Mouse (Mus musculus) embryonic facial prominence, embryonic 12.5 days (tissue): ENCODE measurements around the gene Hras. TPM values are rescaled to one million over a fixed set of nuclear protein-coding genes. Genes with fewer than 3 reads are reported as not detected.

Experiments
- ATAC-seq: fragments of 200-750 bp; cut with Nextera tagmentation; 2 replicates; pipeline ENCODE4 v1.8.0; 2017; ENCODE audit not compliant: insufficient number of reproducible peaks, insufficient read depth, low FRiP score, low TSS enrichment
- H3K27ac ChIP-seq: fragments of 300-500 bp; sonication (generic); 2 replicates; pipeline ENCODE4 v1.5.1; 2016; ENCODE audit warnings: mild to moderate bottlenecking
- H3K27me3 ChIP-seq: fragments of 300-500 bp; sonication (generic); 2 replicates; pipeline ENCODE4 v1.6.1; 2016; ENCODE audit warnings: mild to moderate bottlenecking, moderate library complexity
- H3K36me3 ChIP-seq: fragments of 300-500 bp; sonication (generic); 2 replicates; pipeline ENCODE4 v1.6.1; 2016; ENCODE audit warnings: mild to moderate bottlenecking
- H3K4me1 ChIP-seq: fragments of 300-500 bp; sonication (generic); 2 replicates; pipeline ENCODE4 v1.6.1; 2016
- H3K4me2 ChIP-seq: fragments of 300-500 bp; sonication (generic); replicated peaks from 2 replicates; pipeline ENCODE4 v1.6.1; 2016; ENCODE audit warnings: mild to moderate bottlenecking, moderate library complexity
- H3K4me3 ChIP-seq: fragments of 300-500 bp; sonication (generic); 2 replicates; pipeline ENCODE4 v1.5.1; 2016; ENCODE audit warnings: mild to moderate bottlenecking
- H3K9ac ChIP-seq: fragments of 300-500 bp; sonication (generic); 2 replicates; pipeline ENCODE4 v1.6.1; 2016; ENCODE audit warnings: mild to moderate bottlenecking, moderate library complexity
- H3K9me3 ChIP-seq: fragments of 300-500 bp; sonication (generic); 2 replicates; pipeline ENCODE4 v1.6.1; 2016; ENCODE audit warnings: mild to moderate bottlenecking, moderate library complexity
- WGBS: fragments of 180-500 bp; shearing (Covaris S2); methylation state at CpG from one replicate; pipeline ENCODE4 v1.1.7; 2016; 5-methylcytosine and 5-hydroxymethylcytosine counted together
- polyA plus RNA-seq: library from polyadenylated mRNA; unstranded; fragments of >200 nt; fragmentation: Nextera tagmentation; extraction: Ambion mirVana; gene quantifications from 2 replicates; pipeline ENCODE4 v1.2.1, GENCODE M21; 2016

Gene Hras
- polyA plus RNA-seq, 1 experiment from 2014 or later: 91.0 TPM

DNA sequence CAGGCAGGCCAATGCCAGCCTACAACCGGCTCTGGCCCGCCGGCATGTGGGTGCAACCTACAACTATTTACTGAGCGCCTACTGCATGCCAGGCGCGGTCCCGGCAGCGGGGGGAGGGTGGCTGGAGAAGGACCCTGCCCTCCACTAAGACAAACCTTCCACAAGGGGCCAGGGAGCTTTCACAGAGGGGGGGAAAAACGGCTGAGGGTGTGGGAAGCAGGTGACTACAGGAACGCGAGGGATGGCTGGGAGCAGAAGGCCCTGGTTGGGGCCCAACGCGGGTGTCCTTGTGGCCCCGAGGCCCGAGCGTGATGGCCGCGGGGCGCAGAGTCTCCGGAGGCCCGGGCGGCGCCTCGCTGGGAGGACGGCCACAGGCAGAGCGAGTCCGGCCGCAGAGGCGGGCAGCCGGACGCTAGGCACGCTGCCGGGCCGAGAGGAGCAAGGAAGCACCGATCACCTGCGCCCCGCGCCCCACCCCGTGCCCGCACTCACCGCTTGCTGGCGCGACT is 403 bp downstream of the Hras start:
- ATAC-seq: no peak; the same call in 1 of the 2 replicates
- no peaks in the 10 kb centered on the region for H3K9me3 ChIP-seq
- peaks cover 21% of the 10 kb centered on the region for H3K4me1 ChIP-seq
- peak overlapping the region; percentile 89 for H3K4me3 ChIP-seq
- peak overlapping the region; percentile 92 for H3K9ac ChIP-seq
- H3K4me2 ChIP-seq: peak overlapping the region; percentile 95
- peaks cover 33% of the 10 kb centered on the region for H3K36me3 ChIP-seq
- under 1% methylated on average over 35 of the region's 43 CpGs for WGBS
- H3K27ac ChIP-seq: peak overlapping the region; percentile 86
- H3K27me3 ChIP-seq: no peaks in the 10 kb centered on the region

DNA sequence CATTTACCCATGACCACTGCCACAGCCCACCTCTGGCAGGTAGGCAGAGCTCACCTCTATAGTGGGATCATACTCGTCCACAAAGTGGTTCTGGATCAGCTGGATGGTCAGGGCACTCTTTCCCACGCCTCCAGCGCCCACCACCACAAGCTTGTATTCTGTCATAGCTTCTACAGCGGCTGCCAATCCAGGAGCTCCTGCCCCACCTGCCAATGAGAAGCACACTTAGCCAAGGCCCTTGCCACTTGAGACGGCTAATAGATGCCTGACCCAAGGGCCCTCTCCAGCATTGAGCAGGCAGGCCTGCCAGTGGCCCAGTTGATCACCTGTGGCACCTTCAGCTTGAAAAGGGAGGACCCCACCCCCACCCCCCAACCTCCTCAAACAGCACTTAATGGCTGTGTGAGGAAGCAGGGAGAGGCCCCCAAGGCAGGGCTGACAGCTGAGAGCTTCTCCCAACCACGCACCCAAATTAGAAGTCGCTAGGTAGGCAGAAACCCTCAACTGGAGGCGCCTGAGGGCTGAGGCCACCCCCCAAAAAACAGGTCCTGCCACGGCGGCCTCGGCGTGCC is 943 bp downstream of the Hras start:
- H3K27me3 ChIP-seq: no peaks in the 10 kb centered on the region
- H3K4me1 ChIP-seq: peaks cover 21% of the 10 kb centered on the region
- WGBS: 27% methylated on average over 12 of the region's 12 CpGs
- H3K9me3 ChIP-seq: no peaks in the 10 kb centered on the region
- ATAC-seq: no peak
- H3K27ac ChIP-seq: peak overlapping the region; percentile 86
- peak overlapping the region; percentile 95 for H3K4me2 ChIP-seq
- H3K9ac ChIP-seq: peak overlapping the region; percentile 92
- H3K4me3 ChIP-seq: peak overlapping the region; percentile 89
- H3K36me3 ChIP-seq: peaks cover 33% of the 10 kb centered on the region

DNA sequence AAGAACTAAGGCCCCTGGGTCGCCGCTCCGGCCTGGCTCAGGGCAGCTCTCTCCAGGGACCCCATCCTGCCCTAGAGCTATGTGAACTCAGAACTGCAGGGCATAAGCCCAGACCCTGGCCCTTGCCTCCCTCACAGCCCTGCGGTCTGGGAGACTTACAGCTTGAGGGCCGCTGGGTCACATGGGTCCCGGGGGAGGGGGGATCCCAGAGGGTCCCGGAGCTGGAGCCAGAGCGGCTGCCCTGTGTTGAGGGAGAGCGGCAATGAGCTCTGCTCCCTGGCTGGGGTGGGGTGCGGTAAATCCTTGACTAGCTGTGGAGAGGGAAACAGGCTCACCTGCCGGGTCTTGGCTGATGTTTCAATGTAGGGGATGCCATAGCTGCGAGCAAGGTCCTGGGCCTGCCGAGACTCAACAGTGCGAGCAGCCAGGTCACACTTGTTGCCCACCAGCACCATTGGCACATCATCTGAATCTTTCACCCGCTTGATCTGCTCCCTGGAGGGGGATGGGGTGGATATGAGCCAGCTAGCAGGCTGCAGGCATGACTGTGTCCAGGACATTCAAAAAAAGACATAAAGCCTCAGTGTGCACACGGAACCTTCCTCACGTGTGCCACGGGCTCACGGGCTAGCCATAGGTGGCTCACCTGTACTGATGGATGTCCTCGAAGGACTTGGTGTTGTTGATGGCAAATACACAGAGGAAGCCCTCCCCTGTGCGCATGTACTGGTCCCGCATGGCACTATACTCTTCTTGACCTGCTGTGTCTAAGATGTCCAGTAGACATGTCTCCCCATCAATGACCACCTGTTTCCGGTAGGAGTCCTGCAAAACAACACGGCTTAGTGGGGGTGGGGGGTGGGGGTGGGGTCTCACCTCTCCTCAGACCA is 1.8 kb downstream of the Hras start:
- ATAC-seq: no peak
- 89% methylated on average over 24 of the region's 24 CpGs for WGBS
- peaks cover 33% of the 10 kb centered on the region for H3K36me3 ChIP-seq
- peak overlapping the region; percentile 95; the same call in 1 of the 2 replicates for H3K4me2 ChIP-seq
- no peaks in the 10 kb centered on the region for H3K27me3 ChIP-seq
- no peak overlapping the region for H3K27ac ChIP-seq
- peaks cover 21% of the 10 kb centered on the region for H3K4me1 ChIP-seq
- peak overlapping the region; percentile 89; the same call in 1 of the 2 replicates for H3K4me3 ChIP-seq
- H3K9ac ChIP-seq: no peak overlapping the region
- H3K9me3 ChIP-seq: no peaks in the 10 kb centered on the region

DNA sequence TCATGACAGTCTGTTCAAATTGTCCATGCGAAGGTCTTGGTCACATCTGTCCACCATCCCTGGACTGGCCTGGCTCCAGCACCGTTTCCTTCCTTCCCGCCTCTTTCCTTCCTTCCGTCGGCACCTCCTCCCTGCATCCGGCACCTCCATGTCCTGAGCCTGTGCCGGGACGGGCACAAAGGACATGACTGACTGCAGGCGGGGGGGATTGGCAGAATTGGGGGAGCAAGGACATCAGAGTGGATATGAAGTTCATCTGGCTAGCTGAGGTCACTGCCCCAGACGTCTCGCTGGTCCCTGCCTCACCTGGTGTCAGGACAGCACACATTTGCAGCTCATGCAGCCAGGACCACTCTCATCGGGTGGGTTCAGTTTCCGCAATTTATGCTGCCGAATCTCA is 2.8 kb downstream of the Hras start:
- peaks cover 33% of the 10 kb centered on the region for H3K36me3 ChIP-seq
- 89% methylated on average over 14 of the region's 14 CpGs for WGBS
- no peak for ATAC-seq
- H3K4me1 ChIP-seq: peaks cover 21% of the 10 kb centered on the region
- no peak overlapping the region for H3K9ac ChIP-seq
- no peak overlapping the region for H3K4me2 ChIP-seq
- H3K27ac ChIP-seq: no peak overlapping the region
- H3K27me3 ChIP-seq: no peaks in the 10 kb centered on the region
- H3K9me3 ChIP-seq: no peaks in the 10 kb centered on the region
- no peak overlapping the region for H3K4me3 ChIP-seq

DNA sequence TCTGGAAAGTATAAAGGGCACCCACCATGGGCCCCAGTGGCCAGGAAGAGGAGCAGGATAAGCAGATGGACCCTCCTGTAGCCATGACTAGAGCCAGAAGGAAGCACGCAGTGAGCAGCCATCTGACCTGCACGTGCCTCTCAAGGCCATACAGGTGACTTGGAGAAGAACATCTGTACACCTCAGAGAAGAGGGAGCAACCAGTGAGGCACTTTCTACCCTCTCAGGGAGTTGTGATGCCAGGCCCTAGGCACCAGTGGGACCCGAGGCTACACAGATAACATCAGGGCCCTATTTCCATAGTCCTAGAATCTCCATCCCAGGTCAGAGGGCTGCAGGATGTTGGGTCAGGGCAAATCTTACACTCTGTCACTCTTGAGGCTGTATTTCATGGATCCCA is 3.6 kb downstream of the Hras start:
- Histone ChIP-seq H3K27ac (no peak overlapping the region), H3K4me2 (no peak overlapping the region), H3K4me3 (no peak overlapping the region), H3K27me3 (no peaks in the 10 kb centered on the region), H3K9me3 (no peaks in the 10 kb centered on the region), H3K9ac (no peak overlapping the region), H3K4me1 (peaks cover 15% of the 10 kb centered on the region), H3K36me3 (peaks cover 33% of the 10 kb centered on the region)
- ATAC-seq: no peak
- WGBS: 86% methylated on average over 3 of the region's 3 CpGs

DNA sequence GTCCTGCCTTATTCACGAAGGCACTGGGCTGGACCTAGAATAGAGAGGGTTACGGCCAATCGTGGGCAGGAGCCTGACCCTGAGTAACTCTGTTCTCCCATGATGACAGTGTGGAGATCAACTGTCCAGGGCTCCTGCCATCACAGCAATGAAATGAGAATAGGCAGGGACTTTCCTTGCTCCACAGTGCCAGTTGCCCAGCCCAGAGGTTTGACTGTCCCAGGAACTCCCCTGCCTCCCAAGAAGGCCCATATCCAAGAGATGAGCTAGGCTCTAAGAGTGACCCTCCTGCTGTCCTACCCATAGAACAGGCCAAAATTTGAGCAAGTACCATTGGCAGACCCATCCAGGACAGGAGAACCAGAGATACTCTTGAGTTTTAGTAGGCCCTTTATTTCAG is 5.1 kb downstream of the Hras start:
- Histone ChIP-seq H3K9me3 (no peaks in the 10 kb centered on the region), H3K27me3 (no peaks in the 10 kb centered on the region), H3K36me3 (peaks cover 33% of the 10 kb centered on the region), H3K9ac (no peak overlapping the region), H3K27ac (no peak overlapping the region), H3K4me2 (no peak overlapping the region), H3K4me3 (no peak overlapping the region), H3K4me1 (peaks cover 13% of the 10 kb centered on the region)
- no peak for ATAC-seq
- WGBS: 96% methylated on average over 3 of the region's 3 CpGs

DNA sequence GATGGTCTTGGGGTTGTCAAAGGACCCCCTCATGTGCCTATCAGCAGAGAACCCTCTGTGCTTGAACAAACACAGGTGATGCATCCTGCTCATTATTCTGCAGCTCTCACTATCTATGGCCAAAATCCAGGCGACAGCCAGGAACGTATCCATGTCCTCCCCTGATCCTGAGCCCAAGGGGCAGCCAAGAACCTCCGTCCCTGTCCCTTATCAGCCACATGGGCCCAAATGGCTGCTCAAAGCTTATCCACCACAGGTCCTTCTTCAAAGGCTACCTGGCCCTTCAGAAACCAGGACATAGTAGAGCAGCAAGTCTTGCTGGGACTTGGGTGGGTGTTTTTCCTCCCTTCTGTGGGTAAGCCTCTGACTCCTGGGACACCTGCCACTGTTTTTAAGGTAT is 5.6 kb downstream of the Hras start:
- Histone ChIP-seq H3K4me2 (no peak overlapping the region), H3K36me3 (peaks cover 33% of the 10 kb centered on the region), H3K4me1 (peaks cover 12% of the 10 kb centered on the region), H3K9me3 (no peaks in the 10 kb centered on the region), H3K4me3 (no peak overlapping the region), H3K27ac (no peak overlapping the region), H3K27me3 (no peaks in the 10 kb centered on the region), H3K9ac (no peak overlapping the region)
- no peak for ATAC-seq
- WGBS: 81% methylated on average over 3 of the region's 3 CpGs

DNA sequence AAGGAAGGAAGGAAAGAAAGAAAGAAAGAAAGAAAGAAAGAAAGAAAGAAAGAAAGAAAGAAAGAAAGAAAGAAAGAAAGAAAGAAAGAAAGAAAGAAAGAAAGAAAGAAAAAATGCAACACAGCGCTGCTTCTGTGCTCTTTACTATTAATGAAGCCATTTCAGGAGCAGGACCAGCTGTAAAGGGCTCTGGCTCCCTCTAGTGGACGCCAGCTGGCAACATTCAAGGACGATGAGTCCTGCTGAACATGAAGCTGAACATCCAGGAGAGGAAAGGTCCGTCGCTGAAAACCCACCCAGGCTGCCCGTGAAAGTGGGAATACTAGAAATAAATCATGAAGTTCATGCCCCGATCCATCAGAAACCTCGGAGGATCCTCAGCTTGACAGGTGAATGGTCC is 17.6 kb downstream of the Hras start:
- WGBS: 4% methylated on average over 8 of the region's 8 CpGs
- Histone ChIP-seq H3K36me3 (no peaks in the 10 kb centered on the region), H3K4me2 (0 out of 2 replicates have a peak overlapping the region, but pooled peaks have one; percentile 13), H3K4me1 (peaks cover 6% of the 10 kb centered on the region), H3K4me3 (no peak overlapping the region), H3K27me3 (no peaks in the 10 kb centered on the region), H3K27ac (no peak overlapping the region), H3K9ac (no peak overlapping the region), H3K9me3 (no peaks in the 10 kb centered on the region)
- no peak for ATAC-seq

DNA sequence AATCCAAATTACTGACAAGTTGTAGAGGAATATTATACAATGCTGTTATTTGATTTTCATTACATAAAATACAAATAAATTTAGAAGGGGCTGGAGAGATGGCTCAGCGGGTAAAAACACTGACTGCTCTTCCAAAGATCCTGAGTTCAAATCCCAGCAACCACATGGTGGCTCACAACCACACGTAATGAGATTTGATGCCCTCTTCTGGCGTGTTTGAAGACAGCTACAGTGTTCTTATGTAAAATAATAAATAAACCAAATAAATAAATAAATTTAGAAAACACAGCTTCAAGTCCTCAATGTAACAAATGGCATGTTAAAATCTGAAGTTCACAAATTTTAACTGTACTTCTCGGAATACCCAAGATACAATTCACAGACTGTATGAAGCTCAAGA is 18.7 kb downstream of the Hras start:
- ATAC-seq: no peak
- H3K27ac ChIP-seq: no peak overlapping the region

DNA sequence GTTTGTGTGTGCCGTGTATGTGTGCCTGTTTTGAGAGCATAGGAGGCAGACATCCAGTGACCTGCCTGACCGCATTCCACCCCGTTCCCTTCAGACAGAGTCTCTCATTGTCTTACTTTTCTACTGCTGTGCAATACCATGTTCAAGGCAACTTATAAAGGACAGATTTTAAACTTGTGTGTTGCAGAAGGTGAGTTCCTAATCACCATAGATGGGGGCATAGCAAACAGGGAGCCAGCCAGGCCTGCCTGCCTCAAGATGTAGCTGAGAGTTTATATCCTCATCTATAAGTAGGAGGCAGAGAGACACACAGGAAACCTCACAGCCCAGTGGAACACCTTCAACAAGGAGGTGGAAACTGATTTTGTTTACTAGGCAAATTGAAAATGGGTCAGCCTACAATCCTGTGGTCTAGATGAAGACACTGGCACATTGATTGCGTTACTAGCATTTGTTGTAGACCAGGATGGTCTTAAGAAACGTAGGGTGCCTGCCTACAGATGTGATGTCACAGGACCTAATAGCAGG is 20.4 kb downstream of the Hras start:
- Histone ChIP-seq H3K4me3 (peak overlapping the region; percentile 55), H3K9ac (peak overlapping the region; percentile 61; the same call in 1 of the 2 replicates), H3K27ac (peak overlapping the region; percentile 86), H3K36me3 (no peaks in the 10 kb centered on the region), H3K4me2 (peak overlapping the region; percentile 53), H3K4me1 (peaks cover 11% of the 10 kb centered on the region), H3K9me3 (no peaks in the 10 kb centered on the region), H3K27me3 (no peaks in the 10 kb centered on the region)
- WGBS: 89% methylated on average over 5 of the region's 5 CpGs
- ATAC-seq: no peak

More for the DNA sequence above, 18.7 kb downstream of the Hras start:
- H3K4me3 ChIP-seq: no peak overlapping the region
- H3K27me3 ChIP-seq: no peaks in the 10 kb centered on the region
- WGBS: 88% methylated on average over 4 of the region's 4 CpGs
- peaks cover 6% of the 10 kb centered on the region for H3K4me1 ChIP-seq
- H3K36me3 ChIP-seq: no peaks in the 10 kb centered on the region
- H3K9ac ChIP-seq: no peak overlapping the region
- H3K4me2 ChIP-seq: no peak overlapping the region
- H3K9me3 ChIP-seq: no peaks in the 10 kb centered on the region

DNA sequence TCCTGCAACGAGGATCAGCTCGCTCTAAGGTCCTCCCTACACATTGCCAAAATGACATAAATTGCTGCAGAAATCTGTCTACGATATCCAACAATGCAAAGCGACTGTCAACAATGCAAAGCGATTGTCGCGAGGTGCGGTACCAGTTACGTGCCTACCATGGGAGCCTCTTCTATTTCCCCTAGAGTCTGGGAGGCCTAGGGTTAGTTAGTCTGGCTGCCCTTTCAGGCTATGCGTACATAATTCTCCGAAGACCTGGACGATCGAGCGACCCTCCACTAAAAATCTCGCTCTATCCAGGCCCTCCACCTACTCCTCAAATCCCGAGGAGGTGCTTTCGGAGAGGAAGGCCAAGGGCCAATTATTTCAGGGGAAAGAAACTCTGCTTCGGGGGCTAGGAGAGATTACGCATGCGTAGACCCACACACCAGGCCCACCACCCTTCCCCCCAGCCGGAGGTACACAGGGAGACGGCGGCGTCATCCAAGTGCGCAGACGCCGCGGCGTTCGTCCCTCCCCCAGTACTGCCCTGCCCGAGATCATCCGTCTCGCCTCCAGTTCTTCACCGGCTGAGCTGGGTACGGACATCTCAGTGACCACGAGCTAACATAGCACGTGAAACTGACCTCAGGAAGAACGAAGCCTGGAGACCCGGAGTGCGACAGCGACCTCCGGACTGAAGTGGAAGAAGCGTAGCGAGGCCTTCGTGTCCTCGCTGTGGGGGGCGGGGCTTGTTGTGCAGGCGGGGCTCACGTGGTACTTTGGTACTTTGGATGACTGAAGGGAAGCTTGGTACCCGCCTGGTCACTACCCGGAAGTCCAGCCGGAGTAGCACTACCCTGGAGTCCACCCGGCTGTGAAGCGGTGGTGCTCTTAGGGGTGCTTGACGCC is 21.4 kb downstream of the Hras start, which contains the start of gene Rnh1:
Gene Rnh1 (minus strand): TSS at position 742 of the 891 bp plus-strand sequence.
- ATAC-seq: peak; percentile 95
- Histone ChIP-seq H3K4me3 (peak within 1 kb of the TSS; percentile 55), H3K27ac (peak within 1 kb of the TSS; percentile 86), H3K9ac (peak within 1 kb of the TSS; percentile 61), H3K27me3 (no peaks in the 10 kb centered on the region), H3K36me3 (no peaks in the 10 kb centered on the region), H3K4me1 (peaks cover 20% of the 10 kb centered on the region), H3K4me2 (peak within 1 kb of the TSS; percentile 53), H3K9me3 (no peaks in the 10 kb centered on the region)
- 3% methylated on average over 55 of the region's 55 CpGs for WGBS
